Mouse (Mus musculus): ENCODE measurements around the gene Abcf1. TPM values are rescaled to one million over a fixed set of nuclear protein-coding genes. Genes with fewer than 3 reads are reported as not detected.
"Not testable (repeated sequence)": the region's sequence is repeated elsewhere in the genome, so short reads cannot be mapped to it uniquely, and the experiment has no call there.

Gene Abcf1
- total RNA-seq (2021): 10 to 100 TPM; 64.2 to 66.6 TPM

DNA sequence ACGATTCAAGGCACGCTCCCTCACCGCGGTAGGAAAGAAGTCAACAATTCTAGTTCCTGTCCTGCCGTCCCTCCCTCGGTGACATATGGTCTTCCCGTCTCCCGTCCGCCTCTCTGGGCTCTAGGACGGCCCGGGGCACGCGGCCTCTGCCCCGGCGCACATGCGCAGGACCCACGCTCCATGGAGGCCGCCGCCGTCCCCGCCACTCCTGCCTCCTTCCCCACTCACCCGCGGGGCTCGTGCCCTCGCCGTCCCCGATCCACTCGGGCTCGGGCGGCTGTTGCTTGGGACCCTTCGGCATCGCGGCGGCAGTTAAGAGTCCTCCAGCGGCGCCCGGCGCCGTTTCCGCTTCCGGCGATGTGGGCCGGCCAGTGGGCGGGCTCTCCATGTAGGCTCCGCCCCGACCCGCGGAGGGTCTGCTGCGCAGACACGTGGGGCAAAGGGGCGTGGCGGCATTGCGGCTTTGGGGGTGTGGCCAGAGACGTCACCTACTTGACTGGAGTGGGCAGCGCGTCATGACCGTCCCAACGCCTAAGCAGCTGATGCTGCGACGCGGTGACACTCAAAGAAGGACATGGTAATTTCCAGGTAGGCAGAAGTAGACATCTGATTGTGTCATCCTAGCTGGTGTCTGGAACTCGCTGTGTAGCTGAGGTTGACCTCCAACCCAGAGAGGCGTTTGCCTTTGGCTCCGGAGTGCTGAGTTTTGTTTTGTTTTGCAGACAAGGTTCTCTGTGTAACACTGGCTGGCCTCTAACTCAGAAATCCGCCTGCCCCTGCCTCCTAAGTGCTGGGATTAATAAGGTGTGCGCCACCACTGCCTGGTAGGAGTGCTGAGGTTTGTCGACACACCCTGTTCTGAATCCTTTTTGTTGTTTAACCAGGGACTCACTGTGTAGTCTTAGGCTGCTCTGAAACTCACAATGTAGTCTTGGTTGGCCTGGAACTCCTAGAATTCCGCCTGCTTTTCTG, at the start of gene Abcf1:
Abcf1 (minus strand) TSS at position 344 of the 972 bp plus-strand sequence.
- peak; percentile 97 for DNase-seq (ENCODE audit: low spot score)
- intact Hi-C loops (cut with DNase I): loop anchor here (2.0 kb wide), 1 partner anchor 49 kb away; no protein-coding TSS in a partner anchor

- DNase-seq (ENCODE audit: low spot score): peak; percentile 41
- intact Hi-C loops (cut with DNase I): no loop called here
Observed at GRCm38 (mm10) chr17:36018979-36019378, 49.4 kb upstream of the Abcf1 start.

DNA sequence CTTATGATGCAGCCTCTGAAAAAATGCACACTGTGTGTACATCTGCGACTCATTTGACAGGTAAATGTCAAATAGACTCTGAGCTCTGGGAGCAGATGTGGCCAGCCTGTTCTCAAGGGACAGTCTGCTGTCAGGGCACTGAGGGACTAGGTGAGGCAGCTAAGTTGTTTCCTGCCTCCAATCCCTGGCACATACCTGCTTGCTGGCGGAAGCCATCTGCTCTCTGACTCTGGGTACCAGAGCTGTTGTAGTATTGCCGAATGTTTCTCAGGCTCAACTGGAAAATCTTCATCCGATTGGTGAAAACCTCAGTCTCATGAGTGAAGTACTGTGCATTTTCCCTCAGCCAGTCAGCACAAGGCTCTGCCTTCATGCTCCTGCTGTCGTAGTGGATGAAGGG, 47.5 kb upstream of the Abcf1 start:
- intact Hi-C loops (cut with DNase I): no loop called here

GRCm38 (mm10) chr17:36014977-36015376, 45.4 kb upstream of the Abcf1 start:
- DNase-seq (ENCODE audit: low spot score): no peak
- intact Hi-C loops (cut with DNase I): no loop called here

More for the DNA sequence above, 47.5 kb upstream of the Abcf1 start:
- no peak for DNase-seq (ENCODE audit: low spot score)

GRCm38 (mm10) chr17:36004409-36004808, 34.8 kb upstream of the Abcf1 start:
- DNase-seq (ENCODE audit: low spot score); intact Hi-C loops (cut with DNase I): not testable (repeated sequence)

- no peak for DNase-seq (ENCODE audit: low spot score)
- intact Hi-C loops (cut with DNase I): no loop called here
Observed at GRCm38 (mm10) chr17:36003331-36003730, 33.8 kb upstream of the Abcf1 start.

DNA sequence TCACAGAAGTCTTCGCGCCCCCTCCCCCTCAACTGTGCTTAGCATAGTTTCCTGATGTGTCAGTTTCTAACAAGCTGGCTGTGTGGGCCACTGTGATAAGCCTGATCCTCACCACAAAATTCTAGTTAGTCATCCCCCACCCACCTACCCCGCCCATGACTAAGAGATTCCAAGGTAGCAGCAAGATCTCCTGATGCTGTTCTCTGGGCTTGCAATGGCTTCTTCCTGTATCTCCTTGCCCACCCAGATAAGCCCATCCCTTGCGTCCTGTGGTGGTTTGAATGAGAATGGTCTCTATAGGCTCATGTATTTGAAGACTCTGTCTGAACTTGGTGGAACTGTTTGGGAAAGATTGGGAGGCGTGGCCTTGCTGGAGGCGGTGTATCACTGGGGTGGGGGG, 32.4 kb upstream of the Abcf1 start:
- intact Hi-C loops (cut with DNase I): no loop called here
- DNase-seq (ENCODE audit: low spot score): no peak

DNA sequence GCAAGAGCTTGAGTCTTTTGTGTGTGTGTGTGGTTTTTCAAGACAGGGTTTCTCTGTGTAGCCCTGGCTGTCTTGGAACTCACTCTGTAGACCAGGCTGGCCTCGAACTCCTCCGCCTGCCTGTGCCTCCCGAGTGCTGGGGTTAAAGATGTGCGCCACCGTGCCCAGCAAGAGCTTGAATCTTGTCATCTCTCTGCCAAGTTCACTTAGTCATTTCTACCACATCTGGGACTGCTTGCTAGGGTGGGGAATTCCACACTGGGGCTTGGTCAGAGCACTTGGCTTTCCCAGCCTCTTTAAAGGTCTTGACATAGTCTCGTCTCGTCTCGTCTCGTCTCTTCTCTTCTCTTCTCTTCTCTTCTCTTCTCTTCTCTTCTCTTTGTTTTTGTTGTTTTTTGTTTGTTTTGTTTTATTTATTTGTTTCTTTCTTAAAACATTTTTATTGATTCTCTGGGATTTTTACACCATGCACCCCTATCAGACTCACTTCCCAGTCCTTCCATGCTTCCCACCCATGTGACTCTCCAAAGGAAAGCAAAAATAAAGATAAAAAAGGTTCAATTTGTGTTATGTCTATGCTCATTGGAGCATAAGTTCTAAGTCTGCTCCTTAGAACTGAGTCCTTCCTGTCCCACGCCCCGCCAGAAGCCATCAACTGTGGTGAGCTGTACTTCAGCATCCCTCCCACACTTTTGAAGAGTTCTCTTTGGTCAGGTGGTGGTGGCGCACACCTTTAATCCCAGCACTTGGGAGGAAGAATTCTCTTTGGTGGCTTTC, 31.7 kb upstream of the Abcf1 start:
- intact Hi-C loops (cut with DNase I): no loop called here
- DNase-seq (ENCODE audit: low spot score): no peak

GRCm38 (mm10) chr17:36000349-36000748, 30.8 kb upstream of the Abcf1 start:
- no peak for DNase-seq (ENCODE audit: low spot score)
- intact Hi-C loops (cut with DNase I): no loop called here

GRCm38 (mm10) chr17:35999356-35999755, 29.8 kb upstream of the Abcf1 start:
- intact Hi-C loops (cut with DNase I): loop anchor here (5.0 kb wide), 1 partner anchor 113 kb away; no protein-coding TSS in a partner anchor
- DNase-seq (ENCODE audit: low spot score): no peak

DNA sequence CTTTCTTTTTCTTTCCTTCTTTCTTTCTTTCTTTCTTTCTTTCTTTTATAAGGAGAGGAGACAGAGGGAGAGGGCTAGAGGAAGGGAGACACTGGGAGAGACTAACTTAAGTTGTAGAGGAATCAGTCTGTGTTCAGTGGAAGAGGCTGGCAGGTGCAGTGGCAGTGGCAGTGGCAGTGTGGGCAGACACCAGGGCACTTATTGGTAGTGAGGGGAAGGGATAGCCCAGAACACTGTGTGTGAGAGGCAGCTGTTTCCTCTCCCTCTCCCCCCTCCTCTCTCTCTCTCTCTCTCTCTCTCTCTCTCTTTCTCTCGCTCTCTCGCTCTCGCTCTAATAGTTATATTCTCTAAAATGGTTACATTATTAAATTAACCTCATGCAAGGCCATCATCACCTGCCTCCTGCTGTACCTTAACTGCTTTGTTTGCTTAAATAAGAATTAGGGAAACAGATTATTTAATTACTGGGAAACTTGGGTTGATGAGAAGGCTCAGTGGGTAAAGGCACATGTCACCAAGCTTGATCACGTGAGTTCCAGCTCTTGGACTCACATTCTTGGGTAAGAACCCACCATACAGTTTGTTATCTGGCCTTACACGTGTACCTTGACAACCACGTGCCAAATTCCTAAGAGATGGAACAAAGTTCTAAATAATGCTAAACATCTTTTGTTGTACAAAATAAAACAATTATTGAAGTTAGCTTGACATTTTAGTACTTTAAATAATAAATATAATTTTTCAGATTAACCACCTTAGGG, 29.2 kb upstream of the Abcf1 start:
- DNase-seq (ENCODE audit: low spot score): no peak
- intact Hi-C loops (cut with DNase I): loop anchor here (5.0 kb wide), 1 partner anchor 114 kb away; no protein-coding TSS in a partner anchor

- intact Hi-C loops (cut with DNase I): loop anchor here (1.0 to 5.0 kb wide), 2 partner anchors 37 to 114 kb away; no protein-coding TSS in a partner anchor
- DNase-seq (ENCODE audit: low spot score): no peak
Observed at GRCm38 (mm10) chr17:35997713-35998510, 28.4 kb upstream of the Abcf1 start.

GRCm38 (mm10) chr17:35996949-35997348, 27.4 kb upstream of the Abcf1 start:
- intact Hi-C loops (cut with DNase I): loop anchor here (1.0 to 5.0 kb wide), 2 partner anchors 38 to 115 kb away; no protein-coding TSS in a partner anchor

DNA sequence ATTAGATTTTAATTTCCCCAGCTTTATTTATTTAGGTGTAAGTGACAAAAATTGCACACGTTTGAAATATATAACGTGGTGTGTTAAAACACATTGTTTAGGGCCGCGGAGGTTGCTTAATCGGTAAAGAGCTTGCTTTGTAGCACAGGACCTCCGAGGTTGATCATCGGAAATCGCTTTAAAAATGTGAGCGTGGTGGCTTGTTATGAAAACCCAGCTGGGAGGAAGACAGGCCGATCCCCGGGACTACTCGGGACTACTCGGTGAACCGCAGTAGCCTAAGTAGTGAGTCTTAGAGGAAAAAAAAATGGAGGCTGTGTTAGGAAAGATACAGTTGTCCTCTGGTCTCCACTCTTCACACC, 25.3 kb upstream of the Abcf1 start:
- no peak for DNase-seq (ENCODE audit: low spot score)
- intact Hi-C loops (cut with DNase I): loop anchor here (5.0 kb wide), 1 partner anchor 117 kb away; no protein-coding TSS in a partner anchor

More at GRCm38 (mm10) chr17:35996949-35997348, 27.4 kb upstream of the Abcf1 start:
- DNase-seq (ENCODE audit: low spot score): peak; percentile 84

GRCm38 (mm10) chr17:35994175-35994878, 24.8 kb upstream of the Abcf1 start:
- peak; percentile 63 for DNase-seq (ENCODE audit: low spot score)
- intact Hi-C loops (cut with DNase I): no loop called here

DNA sequence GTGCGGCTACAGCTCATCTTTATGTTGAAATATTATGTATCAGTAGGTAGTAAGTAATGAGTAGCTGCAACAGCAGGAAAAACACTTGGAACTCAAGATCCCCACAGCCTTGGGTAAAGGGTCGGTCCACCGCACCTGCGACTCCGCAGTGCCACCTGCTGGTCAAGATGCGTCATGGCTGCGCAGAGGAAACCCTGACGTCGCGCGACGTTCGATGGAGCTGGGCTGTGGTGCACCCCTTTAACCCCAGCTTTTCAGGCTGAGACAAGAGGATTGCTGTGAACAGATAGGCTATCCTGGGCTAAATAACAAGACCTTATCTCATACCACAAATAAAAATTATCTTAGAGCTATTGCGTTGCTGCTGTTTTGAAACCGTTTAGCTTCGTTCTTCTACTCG, 24.1 kb upstream of the Abcf1 start:
- intact Hi-C loops (cut with DNase I): loop anchor here (1.0 kb wide), 1 partner anchor 56 kb away; no protein-coding TSS in a partner anchor
- peak; percentile 44 for DNase-seq (ENCODE audit: low spot score)

DNA sequence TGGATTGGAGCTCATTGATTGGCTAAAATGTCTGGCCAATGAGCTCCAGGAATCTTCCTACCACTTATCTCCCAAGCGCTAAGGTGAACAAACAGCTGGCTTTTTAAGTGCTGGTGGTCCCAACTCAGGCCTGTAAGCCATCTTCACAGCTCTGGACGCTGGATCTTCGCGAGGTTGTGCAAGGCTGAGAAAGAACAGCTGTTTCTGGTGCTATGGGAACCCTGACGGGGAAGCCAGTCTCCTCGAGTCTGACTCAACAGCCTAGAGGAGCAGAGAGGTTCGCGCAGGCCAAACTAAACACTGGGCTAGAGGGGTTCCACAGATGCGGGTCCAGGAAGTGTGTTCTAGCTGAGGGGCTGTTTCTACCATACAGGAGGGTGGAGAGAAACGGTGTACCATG, 22.2 kb upstream of the Abcf1 start:
- intact Hi-C loops (cut with DNase I): no loop called here
- peak; percentile 31 for DNase-seq (ENCODE audit: low spot score)

DNA sequence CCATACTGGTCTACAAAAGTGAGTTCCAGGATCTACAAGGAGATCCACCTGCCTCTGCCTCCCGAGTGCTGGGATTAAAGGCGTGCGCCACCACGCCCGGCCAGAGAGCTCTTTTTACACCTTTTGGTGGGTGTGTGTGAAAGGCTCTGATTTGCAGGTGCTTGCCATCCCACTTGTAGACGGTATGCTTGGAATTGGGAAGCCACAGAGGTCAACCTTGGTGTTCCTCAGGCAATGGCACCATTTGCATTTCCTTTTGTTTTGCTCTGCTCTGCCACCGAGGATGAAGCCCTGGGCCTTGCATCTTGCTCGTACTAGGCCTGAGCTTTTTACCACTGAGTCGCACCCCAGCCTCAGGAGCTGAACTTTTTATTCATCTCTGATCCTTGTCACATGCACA, 12.2 kb upstream of the Abcf1 start:
- intact Hi-C loops (cut with DNase I): loop anchor here (5.0 to 10.0 kb wide), 2 partner anchors 59 to 147 kb away; partner anchors contain the start of gene Tubb5
- DNase-seq (ENCODE audit: low spot score): no peak
